Mouse (Mus musculus) heart, embryonic 14.5 days (tissue): ENCODE measurements around the gene Palm2. TPM values are rescaled to one million over a fixed set of nuclear protein-coding genes. Genes with fewer than 3 reads are reported as not detected.

Experiments used
- ATAC-seq: fragments of 200-750 bp; cut with Nextera tagmentation; 2 replicates; pipeline ENCODE4 v1.8.0; 2017; ENCODE audit warnings: low read depth, moderate TSS enrichment; ENCODE audit not compliant: insufficient number of reproducible peaks, insufficient read depth, low FRiP score
- H3K27ac ChIP-seq, 2 experiments: fragments of 200-500 bp in 1 of 2; fragments of 300-500 bp in 1 of 2; sonication (generic) in 1 of 2; replicated peaks in 1 of 2; 2 replicates each; pipeline ENCODE4 v1.5.1; 2012 to 2014; ENCODE audit warnings: low read depth in 2 of 2, low read length in 2 of 2, control low read depth in 1 of 2, mild to moderate bottlenecking in 1 of 2, mixed read lengths in 1 of 2; ENCODE audit not compliant: control insufficient read depth in 1 of 2, insufficient read depth in 1 of 2
- H3K27me3 ChIP-seq: fragments of 300-500 bp; sonication (generic); 2 replicates; pipeline ENCODE4 v1.6.1; 2014; ENCODE audit warnings: mild to moderate bottlenecking, low read length, control low read depth; ENCODE audit not compliant: control insufficient read depth, insufficient read depth
- H3K36me3 ChIP-seq: fragments of 300-500 bp; sonication (generic); 2 replicates; pipeline ENCODE4 v1.6.1; 2014; ENCODE audit warnings: mild to moderate bottlenecking, control low read depth, low read length, mixed read lengths; ENCODE audit not compliant: control insufficient read depth, insufficient read depth
- H3K4me1 ChIP-seq, 2 experiments: fragments of 200-500 bp in 1 of 2; fragments of 300-500 bp in 1 of 2; sonication (generic) in 1 of 2; 2 replicates each; pipeline ENCODE4 v1.6.1; 2012 to 2014; ENCODE audit warnings: low read length in 2 of 2, control low read depth in 1 of 2, mixed read lengths in 1 of 2; ENCODE audit not compliant: control insufficient read depth in 2 of 2, insufficient read depth in 2 of 2
- H3K4me2 ChIP-seq: fragments of 300-500 bp; sonication (generic); 2 replicates; pipeline ENCODE4 v1.6.1; 2014; ENCODE audit warnings: mild to moderate bottlenecking, low read length
- H3K4me3 ChIP-seq, 2 experiments: fragments of 200-500 bp in 1 of 2; fragments of 300-500 bp in 1 of 2; sonication (generic) in 1 of 2; 2 replicates each; pipeline ENCODE4 v1.5.1; 2012 to 2014; ENCODE audit warnings: low read length in 2 of 2, mild to moderate bottlenecking in 2 of 2, control low read depth in 1 of 2, low read depth in 1 of 2, moderate library complexity in 1 of 2; ENCODE audit not compliant: control insufficient read depth in 1 of 2, insufficient read depth in 1 of 2
- H3K9ac ChIP-seq: fragments of 300-500 bp; sonication (generic); 2 replicates; pipeline ENCODE4 v1.6.1; 2014; ENCODE audit warnings: mild to moderate bottlenecking, low read length
- H3K9me3 ChIP-seq: fragments of 300-500 bp; sonication (generic); 2 replicates; pipeline ENCODE4 v1.6.1; 2016; ENCODE audit warnings: low read length, control low read depth; ENCODE audit not compliant: control insufficient read depth
- WGBS: fragments of 180-500 bp; shearing (Covaris S2); extraction: QIAGEN DNeasy Blood & Tissue Kit; methylation state at CpG from one replicate; pipeline ENCODE4 v1.1.7; 2014; 5-methylcytosine and 5-hydroxymethylcytosine counted together
- polyA plus RNA-seq: library from polyadenylated mRNA; unstranded; fragments of >200 nt; fragmentation: Nextera tagmentation; extraction: Ambion mirVana; gene quantifications from 2 replicates; pipeline ENCODE4 v1.2.1, GENCODE M21; 2014

Gene Palm2
- polyA plus RNA-seq, 1 experiment from 2014 or later: 21.0 TPM

DNA sequence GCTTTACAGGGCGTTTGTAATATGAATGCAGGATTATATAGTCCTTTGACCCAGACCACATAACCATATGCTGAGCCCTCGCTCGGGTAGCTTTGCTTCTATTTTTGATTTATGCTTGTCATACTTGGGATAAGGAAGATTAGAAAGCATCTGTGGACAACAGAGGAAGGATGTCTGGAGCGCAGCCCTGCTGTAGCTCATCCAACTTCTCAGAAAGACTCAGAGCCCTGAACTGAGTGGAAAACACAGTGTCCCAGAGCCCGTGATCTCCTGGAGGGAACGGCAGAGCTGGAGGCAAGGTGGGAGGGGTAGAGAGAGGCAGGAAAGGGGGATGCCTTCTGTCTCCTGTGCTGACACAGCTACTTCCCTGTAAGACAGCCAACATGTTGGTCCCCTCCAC is 100.2 kb downstream of the Palm2 start:
- Histone ChIP-seq H3K36me3 (no peaks in the 10 kb centered on the region), H3K27me3 (no peaks in the 10 kb centered on the region), H3K4me1 (peaks cover 29 to 36% of the 10 kb centered on the region in 2 experiments), H3K4me3 (no peak overlapping the region), H3K27ac (peak overlapping the region; percentile 36 to 46; a peak in 3 of 4 replicates), H3K9ac (peak overlapping the region; percentile 1; the same call in 1 of the 2 replicates), H3K4me2 (peak overlapping the region; percentile 7; the same call in 1 of the 2 replicates), H3K9me3 (0 out of 2 replicates have a peak, but pooled peaks cover 2% of the 10 kb centered on the region)
- no peak for ATAC-seq
- 15% methylated on average over 6 of the region's 6 CpGs for WGBS

GRCm38 (mm10) chr4:57535087-57535486 is 101.0 kb downstream of the Palm2 start:
- Histone ChIP-seq H3K4me2 (no peak overlapping the region), H3K4me3 (no peak overlapping the region), H3K9me3 (0 out of 2 replicates have a peak, but pooled peaks cover 2% of the 10 kb centered on the region), H3K27ac (no peak overlapping the region), H3K9ac (no peak overlapping the region), H3K36me3 (no peaks in the 10 kb centered on the region), H3K4me1 (peaks cover 29 to 36% of the 10 kb centered on the region in 2 experiments), H3K27me3 (no peaks in the 10 kb centered on the region)
- 85% methylated on average over 4 of the region's 4 CpGs for WGBS
- ATAC-seq: no peak

- peak; percentile 86 for ATAC-seq
- Histone ChIP-seq H3K27ac (peak overlapping the region; percentile 93), H3K9ac (peak overlapping the region; percentile 55), H3K4me2 (no peak overlapping the region; the same call in 1 of the 2 replicates), H3K27me3 (no peaks in the 10 kb centered on the region), H3K4me1 (peaks cover 29 to 36% of the 10 kb centered on the region in 2 experiments), H3K36me3 (no peaks in the 10 kb centered on the region), H3K4me3 (no peak overlapping the region), H3K9me3 (0 out of 2 replicates have a peak, but pooled peaks cover 2% of the 10 kb centered on the region)
- WGBS: 1% methylated on average over 4 of the region's 4 CpGs
These were observed 104.1 kb downstream of the Palm2 start for GRCm38 (mm10) chr4:57538029-57538688.

- Histone ChIP-seq H3K4me1 (peaks cover 10 to 12% of the 10 kb centered on the region in 2 experiments; a peak in 3 of 4 replicates), H3K4me3 (no peak overlapping the region), H3K27me3 (no peaks in the 10 kb centered on the region), H3K36me3 (no peaks in the 10 kb centered on the region), H3K27ac (peak overlapping the region; percentile 14 to 17; a peak in 3 of 4 replicates), H3K9me3 (no peaks in the 10 kb centered on the region), H3K4me2 (no peak overlapping the region), H3K9ac (no peak overlapping the region)
- 19% methylated on average over 6 of the region's 6 CpGs for WGBS
- no peak for ATAC-seq
These were observed 109.7 kb downstream of the Palm2 start for GRCm38 (mm10) chr4:57543692-57544256.

- no peak for ATAC-seq
- Histone ChIP-seq H3K27me3 (no peaks in the 10 kb centered on the region), H3K4me3 (no peak overlapping the region), H3K9me3 (no peaks in the 10 kb centered on the region), H3K36me3 (no peaks in the 10 kb centered on the region), H3K27ac (no peak overlapping the region), H3K4me2 (no peak overlapping the region), H3K4me1 (peaks cover 15 to 21% of the 10 kb centered on the region in 2 experiments), H3K9ac (no peak overlapping the region)
- 76% methylated on average over 7 of the region's 7 CpGs for WGBS
These were observed 113.7 kb downstream of the Palm2 start for GRCm38 (mm10) chr4:57547785-57548184.

DNA sequence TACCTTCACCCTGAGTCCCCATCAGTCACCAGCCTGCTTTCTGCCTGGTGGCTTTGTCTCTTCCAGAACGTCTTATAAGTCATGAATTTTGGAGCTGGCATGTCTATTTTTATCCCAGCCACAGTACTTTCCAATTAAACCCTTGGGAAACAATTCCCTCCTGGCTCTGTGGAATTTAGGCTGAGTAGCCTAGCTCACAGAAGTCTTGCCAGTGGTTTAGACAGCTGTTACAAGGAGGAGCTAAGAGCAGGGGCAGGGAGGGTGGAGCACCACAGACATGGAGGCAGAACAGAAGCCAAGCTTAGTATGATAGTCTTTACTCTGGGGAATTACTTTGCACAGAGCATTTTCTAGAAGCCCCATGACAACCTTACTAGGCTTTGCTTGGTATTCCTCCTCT is 116.2 kb downstream of the Palm2 start:
- H3K27ac ChIP-seq: peak overlapping the region; percentile 19 to 66
- WGBS: 11% methylated on average over 1 of the region's 1 CpGs
- H3K4me2 ChIP-seq: no peak overlapping the region
- peaks cover 9 to 20% of the 10 kb centered on the region in 2 experiments for H3K4me1 ChIP-seq
- H3K36me3 ChIP-seq: no peaks in the 10 kb centered on the region
- no peaks in the 10 kb centered on the region for H3K27me3 ChIP-seq
- no peak overlapping the region for H3K4me3 ChIP-seq
- no peak overlapping the region for H3K9ac ChIP-seq
- no peak for ATAC-seq
- no peaks in the 10 kb centered on the region for H3K9me3 ChIP-seq

DNA sequence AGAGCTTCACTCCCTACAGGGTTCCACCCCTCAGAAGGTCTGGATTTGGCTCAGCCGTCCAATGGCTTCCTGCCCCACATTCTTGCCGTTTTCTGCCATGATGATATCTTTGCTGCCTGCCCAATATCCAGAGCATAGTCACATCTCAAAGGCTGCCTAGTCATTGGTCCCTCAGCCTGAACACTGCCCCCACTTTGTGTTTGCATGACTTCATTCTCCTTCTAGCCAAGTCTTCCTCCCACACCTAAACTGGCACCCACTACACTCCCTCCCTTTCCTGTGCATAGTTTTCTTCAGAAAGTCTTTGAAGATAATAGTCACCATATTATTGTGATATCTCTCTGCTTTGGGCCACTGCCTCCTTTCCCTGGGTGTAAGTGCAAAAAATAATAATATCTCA is 123.1 kb downstream of the Palm2 start:
- Histone ChIP-seq H3K4me3 (no peak overlapping the region), H3K36me3 (no peaks in the 10 kb centered on the region), H3K9me3 (no peaks in the 10 kb centered on the region), H3K27me3 (no peaks in the 10 kb centered on the region), H3K4me1 (peaks cover 29 to 47% of the 10 kb centered on the region in 2 experiments), H3K4me2 (no peak overlapping the region), H3K27ac (peak overlapping the region in 1 of 2 experiments; percentile 55; a peak in 2 of 4 replicates), H3K9ac (no peak overlapping the region)
- 48% methylated on average over 2 of the region's 2 CpGs for WGBS
- no peak for ATAC-seq
